Mouse (Mus musculus) telencephalon, adult 2 months (tissue): ENCODE measurements at regions not wholly inside any gene's neighbourhood (a gene's known extent, or its start where the extent isn't known, plus 50 kb on each side); places are given as distances from the start of the nearest gene placed in this dataset.

Experiments used
- DNase-seq: peaks from one replicate; pipeline ENCODE4 v3.0.0-alpha.2; 2011; ENCODE audit warnings: low read depth, low spot score

DNA sequence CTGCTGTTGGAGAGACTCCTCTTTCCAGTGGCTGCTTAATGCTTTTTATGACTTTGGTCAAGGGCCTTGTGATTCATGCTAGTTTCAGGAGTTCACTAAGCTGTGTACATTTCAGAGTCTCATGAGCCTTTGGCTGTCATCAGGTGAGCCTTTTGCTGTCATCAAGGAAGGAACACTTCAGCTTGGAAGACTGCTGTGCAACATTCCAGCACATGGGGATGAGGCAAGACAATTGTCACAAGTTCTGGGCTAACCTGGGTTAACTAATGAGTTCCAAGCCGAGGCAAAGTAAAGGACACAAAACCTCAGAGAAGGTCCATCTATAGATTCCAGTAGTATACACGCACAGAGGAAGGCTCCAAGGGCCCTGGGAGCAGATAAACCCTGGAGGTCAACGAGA lies 124.8 kb upstream of the Eef2kmt start:
- DNase-seq, result no peak

DNA sequence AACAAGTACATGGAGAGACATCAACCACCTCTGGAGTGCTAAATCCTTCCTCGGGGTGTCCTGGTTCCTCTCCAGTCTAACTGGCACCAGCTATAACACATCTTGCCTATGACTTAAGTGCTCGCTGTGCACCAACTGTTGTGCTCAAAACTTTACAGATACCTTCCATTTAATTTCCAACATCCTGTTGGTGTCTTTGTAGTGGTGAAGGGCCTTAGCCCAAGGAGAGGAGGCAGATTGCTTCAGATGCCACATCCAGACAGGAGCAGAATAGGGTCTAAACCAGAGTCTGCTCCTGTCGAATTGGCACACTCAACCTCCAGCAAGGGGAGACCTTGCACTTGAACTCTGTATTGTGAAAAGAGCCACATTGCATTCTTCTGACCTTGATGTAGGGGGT lies 121.2 kb upstream of the Eef2kmt start:
- DNase-seq, result no peak

DNA sequence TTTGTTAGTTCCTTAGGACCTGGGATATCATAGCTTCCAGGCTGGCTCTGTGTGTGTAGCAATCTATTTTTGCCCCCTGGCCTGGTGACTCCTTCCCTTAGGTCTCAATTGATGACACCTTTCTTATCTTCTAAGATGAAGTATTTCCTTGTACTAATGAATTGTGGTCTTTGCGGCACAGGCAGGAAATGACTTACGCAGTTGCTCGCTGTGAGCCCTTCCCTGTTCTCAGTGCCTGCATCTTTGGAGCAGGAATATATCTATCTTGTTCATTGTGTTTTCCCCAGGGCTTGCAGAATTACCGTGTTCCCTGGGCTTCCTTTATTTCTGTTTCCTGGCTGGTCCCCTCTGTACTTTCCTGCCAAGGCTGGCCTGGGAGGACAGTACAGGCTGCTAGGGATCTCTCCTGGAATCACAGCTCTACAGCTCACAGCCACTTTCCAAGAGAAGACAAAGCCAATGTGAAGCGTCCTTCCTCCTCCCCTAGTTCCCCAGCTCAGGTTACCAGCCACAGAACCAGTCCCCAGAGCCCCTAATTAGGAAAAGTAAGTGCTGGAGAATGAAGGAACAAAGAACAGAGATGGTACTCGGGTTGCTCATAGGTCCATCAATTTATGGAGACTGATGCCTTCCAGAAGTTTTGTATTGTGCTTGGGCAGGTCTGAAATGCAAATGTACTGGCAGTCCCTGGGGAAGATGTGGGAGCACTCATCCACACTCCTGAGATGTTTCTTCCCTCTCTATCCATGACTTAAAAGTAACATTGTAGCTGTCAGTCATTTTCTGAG lies 119.2 kb upstream of the Eef2kmt start:
- DNase-seq, result no peak

DNA sequence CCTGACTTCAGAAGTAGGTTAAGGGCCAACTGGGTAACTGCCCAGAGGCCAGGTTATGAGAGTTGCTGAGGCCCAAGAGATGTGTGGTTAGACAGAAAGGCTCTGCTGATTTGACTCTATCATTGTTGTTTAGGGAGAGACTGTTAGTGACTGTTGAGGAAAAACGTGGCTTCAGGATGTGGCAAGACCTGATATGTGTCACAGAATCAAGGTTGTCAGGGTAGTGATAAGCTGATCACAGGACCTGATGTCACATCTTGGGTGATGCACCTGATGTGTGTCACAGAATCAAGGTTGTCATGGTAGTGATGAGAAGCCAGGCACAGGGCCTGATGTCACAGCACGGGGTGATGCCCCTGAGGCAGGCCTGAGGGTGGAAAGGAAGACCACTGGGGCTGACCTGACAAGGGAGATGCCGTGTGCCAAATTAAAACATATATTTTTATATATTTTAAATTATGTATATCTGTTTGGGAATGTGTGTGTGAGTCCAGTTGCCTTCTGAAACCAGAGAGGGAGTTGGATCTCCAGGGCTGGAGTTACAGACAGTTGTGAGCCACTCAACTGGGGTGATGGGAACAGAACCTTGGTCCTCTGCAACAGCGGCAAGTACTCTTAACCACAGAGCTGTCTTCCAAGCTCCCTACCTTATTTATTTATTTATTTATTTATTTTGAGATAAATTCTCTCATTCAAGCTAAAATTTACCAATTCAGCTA lies 115.6 kb upstream of the Eef2kmt start:
- no peak for DNase-seq

DNA sequence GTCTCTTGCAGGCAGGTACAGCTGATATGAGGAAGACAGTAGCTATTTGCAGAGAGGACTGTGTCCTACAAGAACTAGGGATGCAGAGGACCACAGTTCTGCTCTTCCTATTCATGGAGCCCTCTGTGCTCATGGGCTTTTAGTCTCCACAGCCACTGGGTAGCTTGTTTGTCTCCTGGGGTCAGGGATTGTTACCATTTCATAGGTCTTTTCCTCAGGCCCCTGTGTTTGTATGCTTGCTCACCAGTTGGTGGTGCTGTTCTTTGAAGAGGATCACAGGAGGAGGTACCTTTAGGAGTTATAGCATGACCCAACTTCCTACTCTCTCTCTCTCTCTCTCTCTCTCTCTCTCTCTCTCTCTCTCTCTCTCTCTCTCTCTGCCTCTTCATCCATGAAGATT lies 114.7 kb upstream of the Eef2kmt start:
- no peak for DNase-seq

DNA sequence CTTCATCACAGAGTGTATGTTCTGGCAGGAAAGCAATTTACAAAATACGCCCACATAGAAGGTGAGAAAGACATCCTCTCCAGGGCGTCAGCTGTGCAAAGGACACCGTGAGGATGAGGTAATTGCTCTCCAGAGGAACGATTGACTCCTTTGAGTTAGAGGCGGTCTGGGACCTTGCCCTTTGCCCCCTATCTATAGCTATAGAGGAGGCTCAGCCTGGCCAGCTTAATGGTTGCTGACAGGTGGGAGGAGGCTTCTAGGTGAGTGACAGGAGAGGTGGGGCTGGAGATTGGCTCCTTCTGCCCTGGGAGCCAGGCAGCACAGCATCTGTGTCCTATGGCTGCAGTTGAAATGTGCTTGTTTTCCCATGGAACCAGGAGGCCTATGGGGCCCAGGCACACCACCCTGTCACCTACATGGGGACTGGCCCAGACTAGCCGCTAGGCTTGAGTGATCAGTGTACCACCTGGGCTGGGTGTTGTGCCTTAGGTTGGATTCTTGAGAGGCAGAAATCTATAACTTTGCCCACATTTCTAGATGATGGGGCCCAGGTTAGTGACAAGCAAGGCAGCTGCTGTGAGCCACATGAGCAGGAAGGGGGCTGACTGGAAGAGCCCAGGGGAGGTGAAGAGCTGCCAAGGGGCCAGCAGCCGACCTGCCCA lies 113.2 kb upstream of the Eef2kmt start:
- DNase-seq, result no peak

DNA sequence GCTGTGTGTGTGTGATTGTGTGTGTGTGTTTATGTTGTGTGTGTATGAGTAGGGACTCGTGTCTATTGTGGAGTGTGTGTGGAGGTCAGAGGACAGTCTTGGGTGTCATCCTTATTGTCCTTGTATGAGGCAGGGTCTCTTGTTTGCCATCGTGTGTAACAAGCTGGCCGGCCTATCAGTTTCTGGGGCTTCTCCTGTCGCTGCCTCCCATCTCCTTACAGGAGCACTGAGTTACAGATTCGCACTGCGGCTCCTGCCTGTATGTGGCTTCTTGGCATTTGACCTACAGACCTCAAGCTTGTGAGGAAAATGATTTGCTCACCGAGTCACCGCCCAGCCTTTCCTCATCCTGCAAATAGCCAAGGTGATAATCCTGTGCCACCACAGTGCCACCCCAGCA lies 112.6 kb upstream of the Eef2kmt start:
- no peak for DNase-seq

DNA sequence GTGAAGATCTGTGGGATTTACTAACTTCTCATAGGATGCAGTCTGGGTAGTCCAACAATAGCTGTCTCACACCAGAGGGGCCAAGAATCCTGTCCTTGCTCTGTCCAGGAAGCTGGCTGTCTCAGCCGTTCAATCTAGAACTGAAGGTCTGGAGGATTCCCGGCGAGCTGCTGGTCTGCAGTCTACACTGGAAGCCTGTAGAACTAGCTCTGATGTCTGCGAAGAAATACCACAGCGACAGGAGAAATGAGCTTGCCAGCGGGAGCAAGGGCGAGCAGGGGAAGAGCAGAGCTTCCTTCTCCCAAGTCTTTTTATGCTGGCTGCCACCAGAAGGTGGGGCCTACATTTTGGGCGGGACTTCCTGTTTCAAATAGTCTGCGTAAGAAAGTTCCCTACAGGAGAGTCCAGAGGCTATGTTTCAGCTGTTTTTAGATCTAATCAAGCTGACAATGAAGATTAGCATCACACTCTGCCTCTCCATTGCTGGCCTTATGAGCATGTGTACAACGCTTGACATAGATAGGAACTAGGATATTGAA lies 111.9 kb upstream of the Eef2kmt start:
- DNase-seq, result no peak

DNA sequence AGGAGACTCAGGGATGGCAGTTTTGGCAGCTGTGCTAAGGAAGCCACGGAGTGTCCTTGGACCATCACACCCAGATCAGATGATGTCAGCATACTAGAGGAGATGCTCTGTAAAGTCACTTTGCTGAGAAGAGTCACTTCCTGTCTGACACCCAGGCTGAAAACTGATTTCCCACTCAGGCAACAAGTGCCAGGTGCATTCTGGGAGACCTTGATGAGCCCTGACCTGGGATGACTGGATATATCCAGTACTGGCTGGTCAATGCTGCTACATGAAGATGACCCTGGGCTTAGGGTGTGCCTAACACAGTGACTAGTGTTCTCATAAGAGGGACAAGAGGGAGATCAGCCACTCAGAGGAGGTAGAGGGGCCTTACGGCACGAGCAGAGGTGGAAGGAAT lies 110.2 kb upstream of the Eef2kmt start:
- DNase-seq, result no peak

DNA sequence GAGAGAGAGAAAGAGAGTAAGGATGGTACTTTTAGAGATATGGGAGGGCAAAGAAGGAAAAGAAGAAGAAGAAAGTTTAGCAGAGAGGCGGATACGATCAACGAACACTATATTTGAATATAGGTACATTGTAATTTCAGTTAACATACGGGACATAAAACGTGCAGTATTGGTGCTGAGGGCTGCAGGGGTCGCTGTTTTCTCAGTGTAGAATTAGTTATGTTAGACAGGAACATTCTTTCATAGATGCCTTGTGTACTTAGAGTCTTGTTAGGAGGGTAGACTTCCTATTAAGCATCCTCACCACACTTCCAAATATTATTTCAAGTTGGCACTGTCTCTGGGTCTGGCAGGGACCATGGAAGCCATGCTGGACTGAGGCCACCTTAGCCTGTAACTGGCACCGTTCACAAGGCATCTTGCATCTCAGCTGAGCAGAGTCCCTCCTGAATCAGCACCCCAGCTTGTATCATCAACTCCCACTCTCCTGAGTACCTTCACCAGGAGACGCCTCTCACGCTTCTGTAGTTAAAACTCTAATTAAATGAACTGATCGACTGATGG lies 107.3 kb upstream of the Eef2kmt start:
- DNase-seq, result no peak

DNA sequence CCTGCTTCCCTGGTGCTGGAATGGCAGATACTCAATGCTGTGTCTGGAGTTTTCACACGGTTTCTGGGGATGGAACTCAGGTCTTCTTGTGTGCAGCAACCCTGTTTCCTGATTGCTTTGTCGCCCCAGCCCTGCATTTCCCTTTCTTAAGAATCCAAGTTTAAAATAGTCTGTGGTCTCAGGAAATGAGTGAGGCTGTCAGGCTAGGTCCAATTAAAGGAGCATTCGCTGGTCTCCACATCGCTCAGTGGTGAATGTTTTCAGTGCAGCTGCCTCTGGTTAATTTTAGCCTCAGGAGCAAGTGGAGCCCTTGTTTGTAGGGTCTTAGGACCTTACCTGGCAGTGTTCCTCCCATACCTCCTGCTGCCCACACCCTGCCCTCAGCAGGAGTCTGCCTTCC lies 103.4 kb upstream of the Eef2kmt start:
- DNase-seq, result no peak

DNA sequence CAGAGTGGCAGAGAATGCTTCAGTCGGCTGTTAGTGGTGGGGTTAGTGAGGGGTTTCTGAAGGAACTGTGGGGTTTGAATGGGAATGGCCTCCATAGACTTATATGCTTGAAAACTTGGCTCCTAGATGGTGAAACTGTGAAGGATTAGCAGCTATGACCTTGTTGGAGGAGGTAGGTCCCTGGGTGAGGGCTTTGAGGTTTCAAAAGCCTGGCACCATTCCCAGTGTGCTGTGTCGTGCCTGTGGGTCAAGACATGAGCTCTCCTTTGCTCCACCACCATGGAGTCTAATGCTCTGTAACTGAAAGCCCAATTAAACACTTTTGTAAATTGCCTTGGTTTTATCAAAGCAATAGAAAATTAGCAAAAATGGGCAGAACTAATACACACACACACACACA lies 98.1 kb upstream of the Eef2kmt start:
- no peak for DNase-seq

DNA sequence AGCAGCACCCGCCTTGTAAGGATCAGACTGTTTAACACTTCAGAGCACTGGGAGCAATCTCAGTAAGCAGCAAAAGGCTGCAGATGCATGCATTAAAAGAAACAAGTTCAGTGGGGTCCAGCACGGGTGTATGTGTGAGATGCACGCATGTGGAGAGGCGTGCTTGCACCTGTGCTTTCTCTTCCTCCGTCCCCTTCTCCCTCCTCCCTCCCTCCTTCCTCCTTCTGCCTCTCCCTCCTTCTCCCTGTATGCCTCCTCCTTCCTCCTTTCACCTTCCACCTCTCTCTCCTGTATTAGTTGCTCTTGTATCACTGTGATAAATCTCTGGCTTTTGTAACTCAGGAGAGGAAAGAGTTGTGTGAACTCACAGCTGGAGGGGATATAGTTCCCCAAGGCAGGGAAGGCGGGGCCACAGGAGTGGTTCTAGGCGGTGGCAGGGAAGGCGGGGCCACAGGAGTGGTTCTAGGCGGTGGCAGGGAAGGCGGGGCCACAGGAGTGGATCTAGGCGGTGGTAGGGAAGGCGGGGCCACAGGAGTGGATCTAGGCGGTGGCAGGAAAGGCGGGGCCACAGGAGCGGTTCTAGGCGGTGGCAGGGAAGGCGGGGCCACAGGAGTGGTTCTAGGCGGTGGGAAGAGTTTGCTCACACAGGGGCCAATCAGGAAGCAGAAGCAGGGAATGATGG lies 96.2 kb upstream of the Eef2kmt start:
- DNase-seq, result no peak

DNA sequence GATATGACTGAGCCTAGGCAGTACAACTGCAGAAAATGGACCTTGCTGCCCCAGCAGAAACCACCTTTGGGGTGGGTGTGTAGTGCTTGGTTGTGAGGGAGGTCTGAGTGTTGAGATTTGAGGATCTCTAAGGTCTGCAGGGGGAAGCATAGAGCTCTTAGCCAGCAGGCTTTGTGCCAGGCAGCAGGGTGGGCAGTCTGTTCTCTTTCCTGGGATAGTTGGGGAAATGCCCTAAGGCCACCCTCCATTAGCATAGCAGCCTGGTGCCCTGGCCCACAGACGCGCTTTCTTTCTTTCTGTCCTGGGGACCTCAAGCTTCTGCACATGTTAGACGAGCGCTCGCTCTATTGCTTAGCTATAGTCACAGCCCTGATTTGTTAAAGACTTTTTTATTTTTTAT lies 91.4 kb upstream of the Eef2kmt start:
- no peak for DNase-seq

DNA sequence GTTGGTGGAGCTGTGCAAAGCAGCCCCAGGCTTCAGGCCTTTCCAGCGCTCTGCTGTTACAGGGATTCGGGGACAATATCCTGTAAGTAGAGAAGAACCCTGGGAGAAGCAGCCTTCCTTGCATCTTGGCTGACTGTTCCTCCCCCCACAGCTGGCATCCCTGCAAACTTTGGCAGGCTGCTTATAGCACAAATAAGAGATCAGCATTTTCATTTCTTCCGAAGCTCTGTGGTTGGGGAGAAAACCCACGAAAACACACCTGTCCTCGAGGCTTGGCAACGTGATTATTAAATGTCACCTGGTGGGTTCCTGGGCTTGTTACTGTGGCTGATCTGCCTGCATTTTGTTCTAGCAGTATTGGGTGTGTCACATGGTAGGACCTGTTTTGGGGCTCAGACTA lies 86.5 kb upstream of the Eef2kmt start:
- DNase-seq, result peak; percentile 40

DNA sequence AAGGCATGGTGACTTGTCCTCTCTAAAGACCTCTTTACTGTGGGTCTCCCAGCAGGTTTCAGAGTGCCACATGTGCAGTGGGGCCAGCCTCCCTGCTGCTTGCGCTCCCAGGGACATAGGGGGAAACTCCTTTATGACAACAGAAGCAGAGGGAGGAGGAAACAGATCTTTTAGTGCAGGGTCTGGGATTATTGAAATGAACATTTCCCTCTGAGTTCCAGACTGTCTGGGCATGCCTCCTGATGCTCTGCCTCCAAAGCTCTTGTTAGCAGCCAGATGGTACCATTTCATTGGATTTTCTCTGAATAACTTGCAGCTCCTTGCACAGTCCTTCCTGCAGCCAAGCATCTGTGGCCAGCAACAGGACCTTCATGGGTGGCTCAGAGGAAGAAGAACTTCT lies 60.5 kb upstream of the Eef2kmt start:
- DNase-seq, result no peak

DNA sequence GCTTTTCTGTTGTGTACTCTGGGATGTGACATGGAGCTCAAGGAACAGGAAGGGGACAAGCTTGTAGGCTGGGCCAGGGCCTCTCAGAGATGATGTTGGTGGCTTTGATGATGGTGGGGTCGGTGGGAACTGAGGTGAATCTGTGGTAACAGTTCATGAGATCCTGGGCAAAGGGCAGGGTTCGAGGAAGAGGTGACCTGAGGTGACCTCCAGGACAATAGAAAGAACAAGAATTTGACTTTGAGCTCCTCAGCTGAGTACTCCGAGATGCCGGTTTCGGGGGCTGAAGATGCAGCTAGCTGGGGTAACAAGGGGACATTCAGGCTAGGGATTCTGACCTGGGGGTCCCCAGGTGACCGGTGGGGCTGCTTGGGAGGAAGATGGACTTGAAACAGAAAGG lies 57.5 kb upstream of the Eef2kmt start:
- no peak for DNase-seq

DNA sequence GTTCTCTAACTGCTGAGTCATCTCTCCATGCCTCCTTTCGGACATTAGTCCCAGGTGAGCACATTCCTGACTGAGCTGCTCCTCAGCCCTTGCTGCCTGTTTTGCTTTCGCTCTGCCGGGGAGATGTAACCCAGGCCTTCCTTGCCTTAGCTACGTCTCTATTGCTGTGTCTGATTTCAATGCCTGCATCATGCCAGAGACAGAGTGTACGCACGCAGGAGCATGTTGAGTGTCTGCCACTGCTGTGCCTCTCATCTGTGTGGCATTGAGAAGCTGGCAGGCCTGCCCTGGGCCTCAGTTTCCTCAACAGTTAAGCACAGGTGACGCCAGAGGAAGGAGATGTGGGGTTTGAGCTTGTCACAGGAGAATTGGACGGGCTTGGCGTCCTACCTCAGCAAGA lies 55.7 kb upstream of the Eef2kmt start:
- DNase-seq, result no peak

DNA sequence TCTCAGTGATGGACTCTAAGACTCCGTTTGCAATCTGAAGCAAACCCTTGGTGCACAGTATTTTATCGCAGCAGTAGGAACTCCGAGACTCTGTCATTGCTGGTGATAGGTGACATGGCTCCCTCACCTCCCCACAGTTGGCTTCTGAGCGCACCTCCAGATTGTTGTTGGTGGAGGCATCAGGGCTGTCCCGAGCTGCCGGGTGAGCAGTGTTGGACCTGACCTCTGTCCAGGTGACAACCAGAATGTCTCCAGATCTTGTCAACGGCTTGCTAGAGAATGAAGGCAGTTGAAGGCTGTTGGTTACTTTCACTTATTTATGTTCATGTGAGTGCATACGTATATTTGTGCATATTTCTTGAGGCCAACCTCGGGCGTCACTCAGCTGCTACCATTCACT lies 55.0 kb upstream of the Eef2kmt start:
- DNase-seq, result no peak

DNA sequence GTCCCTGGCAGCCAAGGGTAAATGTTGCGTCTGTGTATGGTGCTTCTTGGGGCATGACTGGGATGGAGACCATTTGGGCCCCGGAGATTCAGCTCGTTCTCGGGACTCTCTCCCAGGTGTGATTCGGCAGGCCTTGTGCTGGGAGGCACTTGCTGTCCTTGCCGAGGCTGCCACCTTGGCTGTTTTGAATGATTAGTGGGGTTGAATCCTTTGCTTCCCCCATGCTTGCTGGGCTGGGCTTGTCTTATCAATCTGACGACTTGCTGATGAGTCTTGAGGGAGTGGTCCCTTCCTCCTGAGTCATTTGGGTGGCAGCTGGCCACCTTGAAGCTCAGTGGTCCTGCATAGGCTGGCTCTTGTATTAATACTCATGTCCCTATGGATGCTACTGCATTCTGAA lies 52.0 kb upstream of the Eef2kmt start:
- DNase-seq, result no peak

DNA sequence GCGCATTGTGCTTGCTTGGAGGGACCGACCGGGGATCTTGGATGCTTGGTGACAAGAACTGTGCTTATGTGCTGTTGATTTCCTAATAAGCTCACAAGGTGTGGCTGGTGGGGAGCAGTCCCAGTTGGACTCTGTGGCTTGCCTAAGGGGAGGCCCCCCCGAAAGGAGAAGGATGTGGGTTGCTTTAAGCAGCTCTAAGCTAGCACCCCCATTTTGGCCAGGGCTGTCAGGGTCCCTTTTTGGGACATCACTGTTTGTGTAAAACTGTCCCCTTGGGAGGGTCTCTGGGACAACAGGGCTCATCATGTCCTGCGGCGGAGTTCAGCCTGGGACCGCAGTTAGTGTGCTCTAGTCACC lies 51.4 kb upstream of the Eef2kmt start:
- DNase-seq, result no peak
